Mouse (Mus musculus): ENCODE results near the gene Apol11a.
"Not testable (repeated sequence)": the region's sequence is repeated elsewhere in the genome, so short reads cannot be mapped to it uniquely, and the experiment has no call there.

DNA sequence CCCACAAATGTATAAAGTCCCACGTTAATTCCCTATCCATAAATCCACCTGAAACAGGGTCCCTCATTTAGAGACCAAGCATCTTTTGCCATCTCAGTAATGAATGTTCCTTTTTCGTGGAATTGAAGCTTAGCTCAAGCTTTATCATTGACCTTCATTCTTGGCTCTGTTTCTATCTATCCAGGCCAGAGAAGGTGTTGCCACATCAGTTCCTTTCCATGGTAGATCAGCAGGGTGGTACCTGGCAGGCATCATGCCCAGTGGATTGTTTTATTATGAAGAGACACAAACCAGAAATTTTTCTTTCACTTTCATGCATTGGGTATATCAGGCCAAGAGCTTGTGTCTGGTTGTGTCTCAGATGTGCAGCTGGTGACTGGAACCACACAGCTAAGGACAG, 31.4 kb upstream of the Apol11a start, which contains the start of gene Apol10a:
- TF ChIP-seq CTCF (IDR thresholded peaks at IDR 0.05 in 2 of 3, conservative IDR thresholded peaks at IDR 0.05 in 1 of 3; ENCODE audit: control insufficient read depth in 1 of 3, insufficient read depth in 1 of 3, low read depth in 2 of 3, low read length in 3 of 3, poor library complexity in 1 of 3, severe bottlenecking in 1 of 3); EP300 (IDR thresholded peaks at IDR 0.05; ENCODE audit: low read depth in 1 of 2, low read length in 2 of 2); POLR2A (IDR thresholded peaks at IDR 0.05; ENCODE audit: control insufficient read depth in 1 of 2, insufficient read depth in 1 of 2, low read depth in 1 of 2, low read length in 2 of 2, poor library complexity in 1 of 2): not testable (repeated sequence)
